Mouse (Mus musculus): ENCODE results near the gene Klrb1b.

DNA sequence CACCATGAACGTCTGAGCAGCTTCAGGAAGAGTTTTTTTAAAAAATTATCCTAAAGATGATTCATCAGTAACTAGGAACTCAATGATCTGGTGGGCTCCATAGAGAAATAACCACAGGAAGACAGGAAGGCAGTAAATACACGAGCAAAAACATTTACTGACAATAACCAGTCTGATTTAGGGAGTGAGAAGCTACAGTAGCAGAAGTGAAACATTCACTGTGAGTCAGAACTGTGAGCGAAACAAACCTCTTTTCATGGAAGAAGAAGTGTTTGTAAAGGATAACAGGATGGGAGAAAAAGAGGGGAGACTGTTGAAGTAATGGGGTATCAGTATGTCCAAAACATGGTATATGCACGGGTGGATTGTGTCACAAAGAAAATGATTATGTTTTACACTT lies 3.7 kb upstream of the Klrb1b start:
- no peak for TF ChIP-seq CTCF (IDR thresholded peaks at IDR 0.05; ENCODE audit: extremely low read depth, insufficient read length, insufficient replicate concordance, low read depth, low read length)
- TF ChIP-seq POLR2A (IDR thresholded peaks at IDR 0.05; ENCODE audit: low read depth, low read length): no peak
